Mouse (Mus musculus) kidney, adult 2 months (tissue): ENCODE measurements around the gene Stxbp6.

Source experiments
- CTCF ChIP-seq: fragments of 200-500 bp; conservative IDR thresholded peaks from 2 replicates; pipeline ENCODE4 v1.5.1; 2011; ENCODE audit warnings: low read depth, mild to moderate bottlenecking, control low read depth, low read length, moderate library complexity, mixed read lengths; ENCODE audit not compliant: insufficient read depth, insufficient read length
- POLR2A ChIP-seq: fragments of 200-500 bp; IDR thresholded peaks from one replicate; pipeline ENCODE4 v1.6.1; 2011; ENCODE audit warnings: low read depth, low read length, control low read depth

DNA sequence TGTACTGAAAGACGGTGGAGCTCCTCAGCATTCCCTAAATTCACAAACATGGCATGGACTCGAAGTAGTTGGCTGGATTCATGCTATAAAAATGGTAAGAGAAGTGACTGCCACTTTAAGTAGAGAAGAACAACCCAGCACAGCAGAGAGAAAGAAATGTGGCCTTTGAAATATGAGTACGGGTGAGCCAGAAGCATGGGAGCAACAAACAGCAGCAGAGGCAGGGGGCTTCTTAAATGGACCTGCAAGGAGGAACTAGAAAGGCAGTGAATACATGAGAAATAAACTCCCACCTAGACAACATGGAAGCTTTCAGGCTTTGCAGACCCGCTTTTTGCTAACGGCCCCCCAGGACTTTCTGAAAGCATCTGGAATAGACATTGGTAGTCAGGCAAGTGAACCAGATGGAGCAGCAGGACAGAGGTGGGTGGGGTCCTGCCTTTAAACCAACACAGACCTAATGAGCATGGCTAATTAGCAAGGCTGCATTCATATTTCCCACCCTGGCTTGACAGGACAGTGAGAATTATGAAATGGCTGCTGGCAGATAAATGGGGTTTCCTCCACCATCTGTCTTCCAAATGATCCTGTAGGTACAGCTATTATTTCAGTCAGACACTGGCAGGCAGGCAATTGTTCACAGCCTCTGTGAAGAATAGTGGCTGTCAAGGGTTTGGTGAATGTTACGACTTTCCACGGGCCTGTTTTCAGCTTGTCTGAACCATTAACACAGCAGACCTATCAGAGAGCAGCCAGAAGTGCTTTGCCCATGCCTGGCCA lies 234.7 kb downstream of the Stxbp6 start:
- TF ChIP-seq CTCF (no peak), POLR2A (no peak)
